Mouse (Mus musculus) cerebellum, adult 2 months (tissue): ENCODE data around the gene Ahnak.

Experiments
- CTCF ChIP-seq: fragments of 200-500 bp; IDR thresholded peaks from 2 replicates; pipeline ENCODE4 v1.5.1; 2011; ENCODE audit warnings: low read depth, mild to moderate bottlenecking, control low read depth, low read length, moderate library complexity, borderline replicate concordance; ENCODE audit not compliant: insufficient read depth
- POLR2A ChIP-seq: fragments of 200-500 bp; IDR thresholded peaks from 2 replicates; pipeline ENCODE4 v1.6.1; 2011; ENCODE audit warnings: low read length, control low read depth, borderline replicate concordance; ENCODE audit not compliant: insufficient read depth

GRCm38 (mm10) chr19:8993625-8993912, 4.5 kb downstream of the Ahnak start:
- TF ChIP-seq POLR2A, result no peak
- TF ChIP-seq CTCF, result no peak
